Mouse (Mus musculus): ENCODE data around the gene Myh2. TPM values are rescaled to one million over a fixed set of nuclear protein-coding genes. Genes with fewer than 3 reads are reported as not detected.

The Myh2 gene
- total and polyA plus RNA-seq, 3 experiments, result not detected

GRCm38 (mm10) chr11:67221803-67222202 is 51.0 kb downstream of the Myh2 start:
- WGBS, result 89% methylated on average over 8 of the region's 8 CpGs
- TF ChIP-seq POLR2A (IDR thresholded peaks at IDR 0.05; ENCODE audit: insufficient read depth, low read depth, low read length) (no peak), EP300 (IDR thresholded peaks at IDR 0.05; ENCODE audit: insufficient read depth, low read depth, low read length) (no peak), CTCF (IDR thresholded peaks at IDR 0.05) (no peak)
- DNase-seq, result no peak
- H3K4me3 ChIP-seq, result no peak overlapping the region
- intact Hi-C loops (cut with DNase I), result no loop called here
- H3K27ac ChIP-seq, result no peak overlapping the region
- no peak overlapping the region for H3K9ac ChIP-seq (ENCODE audit: low read depth, low read length)
- H3K36me3 ChIP-seq (ENCODE audit: control insufficient read depth, insufficient read depth, low read length), result no peaks in the 10 kb centered on the region
- H3K79me2 ChIP-seq (replicated peaks; ENCODE audit: control insufficient read depth, insufficient read depth, low read length), result no peaks in the 10 kb centered on the region
- no peaks in the 10 kb centered on the region for H3K27me3 ChIP-seq (ENCODE audit: control insufficient read depth, insufficient read depth, low read length)
- H3K4me1 ChIP-seq (ENCODE audit: control insufficient read depth, insufficient read depth, low read length), result no peaks in the 10 kb centered on the region

- H3K4me1 ChIP-seq (ENCODE audit: control insufficient read depth, insufficient read depth, low read length), result no peaks in the 10 kb centered on the region
- H3K79me2 ChIP-seq (replicated peaks; ENCODE audit: control insufficient read depth, insufficient read depth, low read length), result no peaks in the 10 kb centered on the region
- H3K36me3 ChIP-seq (ENCODE audit: control insufficient read depth, insufficient read depth, low read length), result no peaks in the 10 kb centered on the region
- no peak overlapping the region for H3K9ac ChIP-seq (ENCODE audit: low read depth, low read length)
- no peak overlapping the region for H3K27ac ChIP-seq
- intact Hi-C loops (cut with DNase I), result no loop called here
- no peak for DNase-seq
- TF ChIP-seq CTCF (IDR thresholded peaks at IDR 0.05) (no peak), POLR2A (IDR thresholded peaks at IDR 0.05; ENCODE audit: insufficient read depth, low read depth, low read length) (no peak), EP300 (IDR thresholded peaks at IDR 0.05; ENCODE audit: insufficient read depth, low read depth, low read length) (no peak)
- 58% methylated on average over 3 of the region's 3 CpGs for WGBS
- H3K4me3 ChIP-seq, result no peak overlapping the region
- H3K27me3 ChIP-seq (ENCODE audit: control insufficient read depth, insufficient read depth, low read length), result no peaks in the 10 kb centered on the region
Measured at GRCm38 (mm10) chr11:67224466-67224865, 53.6 kb downstream of the Myh2 start.

- WGBS, result 73% methylated on average over 3 of the region's 3 CpGs
- Histone ChIP-seq H3K27ac (no peak overlapping the region), H3K4me3 (no peak overlapping the region), H3K4me1 (ENCODE audit: control insufficient read depth, insufficient read depth, low read length) (no peaks in the 10 kb centered on the region), H3K36me3 (ENCODE audit: control insufficient read depth, insufficient read depth, low read length) (no peaks in the 10 kb centered on the region), H3K79me2 (replicated peaks; ENCODE audit: control insufficient read depth, insufficient read depth, low read length) (no peaks in the 10 kb centered on the region), H3K9ac (ENCODE audit: low read depth, low read length) (no peak overlapping the region), H3K27me3 (ENCODE audit: control insufficient read depth, insufficient read depth, low read length) (no peaks in the 10 kb centered on the region)
- intact Hi-C loops (cut with DNase I), result no loop called here
- TF ChIP-seq POLR2A (IDR thresholded peaks at IDR 0.05; ENCODE audit: insufficient read depth, low read depth, low read length), result no peak
- TF ChIP-seq EP300 (IDR thresholded peaks at IDR 0.05; ENCODE audit: insufficient read depth, low read depth, low read length), result no peak
- no peak for DNase-seq
Measured at GRCm38 (mm10) chr11:67228731-67229130, 57.9 kb downstream of the Myh2 start.

GRCm38 (mm10) chr11:67229166-67229565 is 58.3 kb downstream of the Myh2 start:
- Histone ChIP-seq H3K36me3 (ENCODE audit: control insufficient read depth, insufficient read depth, low read length) (no peaks in the 10 kb centered on the region), H3K4me3 (no peak overlapping the region), H3K79me2 (replicated peaks; ENCODE audit: control insufficient read depth, insufficient read depth, low read length) (no peaks in the 10 kb centered on the region), H3K27me3 (ENCODE audit: control insufficient read depth, insufficient read depth, low read length) (no peaks in the 10 kb centered on the region), H3K4me1 (ENCODE audit: control insufficient read depth, insufficient read depth, low read length) (no peaks in the 10 kb centered on the region), H3K27ac (no peak overlapping the region), H3K9ac (ENCODE audit: low read depth, low read length) (no peak overlapping the region)
- TF ChIP-seq CTCF (IDR thresholded peaks at IDR 0.05) (no peak), EP300 (IDR thresholded peaks at IDR 0.05; ENCODE audit: insufficient read depth, low read depth, low read length) (no peak)
- no peak for DNase-seq
- 62% methylated on average over 5 of the region's 5 CpGs for WGBS
- intact Hi-C loops (cut with DNase I), result no loop called here

GRCm38 (mm10) chr11:67229946-67230345 is 59.1 kb downstream of the Myh2 start:
- no peak for TF ChIP-seq CTCF (IDR thresholded peaks at IDR 0.05)
- TF ChIP-seq EP300 (IDR thresholded peaks at IDR 0.05; ENCODE audit: insufficient read depth, low read depth, low read length), result no peak
- TF ChIP-seq POLR2A (IDR thresholded peaks at IDR 0.05; ENCODE audit: insufficient read depth, low read depth, low read length), result no peak
- DNase-seq, result peak in 1 of 2 experiments; percentile 41

GRCm38 (mm10) chr11:67235639-67236358 is 65.0 kb downstream of the Myh2 start:
- no peak for DNase-seq
- Histone ChIP-seq H3K9ac (ENCODE audit: low read depth, low read length) (no peak overlapping the region), H3K79me2 (replicated peaks; ENCODE audit: control insufficient read depth, insufficient read depth, low read length) (no peaks in the 10 kb centered on the region), H3K4me3 (no peak overlapping the region), H3K27me3 (ENCODE audit: control insufficient read depth, insufficient read depth, low read length) (no peaks in the 10 kb centered on the region), H3K36me3 (ENCODE audit: control insufficient read depth, insufficient read depth, low read length) (no peaks in the 10 kb centered on the region), H3K4me1 (ENCODE audit: control insufficient read depth, insufficient read depth, low read length) (no peaks in the 10 kb centered on the region), H3K27ac (no peak overlapping the region)
- 66% methylated on average over 5 of the region's 5 CpGs for WGBS
- TF ChIP-seq CTCF (IDR thresholded peaks at IDR 0.05), result peak; percentile 67
- no peak for TF ChIP-seq EP300 (IDR thresholded peaks at IDR 0.05; ENCODE audit: insufficient read depth, low read depth, low read length)
- intact Hi-C loops (cut with DNase I), result loop anchor here (2.0 kb wide), 1 partner anchor 123 kb away; no protein-coding TSS in a partner anchor

More at GRCm38 (mm10) chr11:67229946-67230345, 59.1 kb downstream of the Myh2 start:
- no peaks in the 10 kb centered on the region for H3K4me1 ChIP-seq (ENCODE audit: control insufficient read depth, insufficient read depth, low read length)
- intact Hi-C loops (cut with DNase I), result no loop called here
- H3K27me3 ChIP-seq (ENCODE audit: control insufficient read depth, insufficient read depth, low read length), result no peaks in the 10 kb centered on the region
- 64% methylated on average over 2 of the region's 2 CpGs for WGBS
- H3K79me2 ChIP-seq (replicated peaks; ENCODE audit: control insufficient read depth, insufficient read depth, low read length), result no peaks in the 10 kb centered on the region
- no peak overlapping the region for H3K27ac ChIP-seq
- no peaks in the 10 kb centered on the region for H3K36me3 ChIP-seq (ENCODE audit: control insufficient read depth, insufficient read depth, low read length)
- H3K9ac ChIP-seq (ENCODE audit: low read depth, low read length), result no peak overlapping the region
- no peak overlapping the region for H3K4me3 ChIP-seq

Measured in heart, adult 2 months (tissue).